Mouse (Mus musculus): ENCODE data around the gene Krtap4-13. TPM values are rescaled to one million over a fixed set of nuclear protein-coding genes. Genes with fewer than 3 reads are reported as not detected.
"Not testable (repeated sequence)": the region's sequence is repeated elsewhere in the genome, so short reads cannot be mapped to it uniquely, and the experiment has no call there.

Gene Krtap4-13
- polyA plus RNA-seq (2015; fragmentation: Nextera tagmentation; extraction: Ambion mirVana) = not detected in 2 replicates

- not testable (repeated sequence) for ATAC-seq (ENCODE audit: low FRiP score, low TSS enrichment); H3K36me3 ChIP-seq (ENCODE audit: insufficient read depth, low read length); H3K4me3 ChIP-seq (ENCODE audit: low read length); H3K27ac ChIP-seq (ENCODE audit: low read length); H3K9me3 ChIP-seq (ENCODE audit: low read length); H3K4me1 ChIP-seq (ENCODE audit: insufficient read depth, low read length); H3K27me3 ChIP-seq (ENCODE audit: insufficient read depth, low read length); H3K4me2 ChIP-seq (replicated peaks; ENCODE audit: low read depth, low read length); H3K9ac ChIP-seq (replicated peaks; ENCODE audit: low read length)
Measured at GRCm38 (mm10) chr11:99809792-99810191, at the start of gene Krtap4-13. Krtap4-13 (minus strand) TSS chr11:99809892.

- Histone ChIP-seq H3K36me3 (ENCODE audit: insufficient read depth, low read length) (no peaks in the 10 kb centered on the region), H3K27me3 (ENCODE audit: insufficient read depth, low read length) (no peaks in the 10 kb centered on the region), H3K9ac (replicated peaks; ENCODE audit: low read length) (no peak overlapping the region), H3K9me3 (ENCODE audit: low read length) (no peaks in the 10 kb centered on the region), H3K4me1 (ENCODE audit: insufficient read depth, low read length) (no peaks in the 10 kb centered on the region), H3K4me3 (ENCODE audit: low read length) (no peak overlapping the region), H3K27ac (ENCODE audit: low read length) (no peak overlapping the region), H3K4me2 (replicated peaks; ENCODE audit: low read depth, low read length) (no peak overlapping the region)
- WGBS = 78% methylated on average over 2 of the region's 2 CpGs
- no peak for ATAC-seq (ENCODE audit: low FRiP score, low TSS enrichment)
Measured at GRCm38 (mm10) chr11:99858761-99859160, 49.1 kb upstream of the Krtap4-13 start.

GRCm38 (mm10) chr11:99857617-99858016, 47.9 kb upstream of the Krtap4-13 start, which contains the start of gene Gm11568:
Gm11568 (plus strand) TSS chr11:99857917.
- Histone ChIP-seq H3K4me3 (ENCODE audit: low read length) (no peak within 1 kb of the TSS), H3K27ac (ENCODE audit: low read length) (no peak within 1 kb of the TSS), H3K4me2 (replicated peaks; ENCODE audit: low read depth, low read length) (no peak within 1 kb of the TSS), H3K9ac (replicated peaks; ENCODE audit: low read length) (no peak within 1 kb of the TSS), H3K9me3 (ENCODE audit: low read length) (no peaks in the 10 kb centered on the region), H3K36me3 (ENCODE audit: insufficient read depth, low read length) (no peaks in the 10 kb centered on the region), H3K27me3 (ENCODE audit: insufficient read depth, low read length) (no peaks in the 10 kb centered on the region), H3K4me1 (ENCODE audit: insufficient read depth, low read length) (no peaks in the 10 kb centered on the region)
- 79% methylated on average over 2 of the region's 2 CpGs for WGBS
- no peak for ATAC-seq (ENCODE audit: low FRiP score, low TSS enrichment)

- Histone ChIP-seq H3K27ac (ENCODE audit: low read length) (no peak overlapping the region), H3K9ac (replicated peaks; ENCODE audit: low read length) (no peak overlapping the region), H3K9me3 (ENCODE audit: low read length) (no peaks in the 10 kb centered on the region), H3K27me3 (ENCODE audit: insufficient read depth, low read length) (no peaks in the 10 kb centered on the region), H3K4me3 (ENCODE audit: low read length) (no peak overlapping the region), H3K36me3 (ENCODE audit: insufficient read depth, low read length) (no peaks in the 10 kb centered on the region), H3K4me1 (ENCODE audit: insufficient read depth, low read length) (no peaks in the 10 kb centered on the region), H3K4me2 (replicated peaks; ENCODE audit: low read depth, low read length) (no peak overlapping the region)
- 51% methylated on average over 3 of the region's 3 CpGs for WGBS
- no peak for ATAC-seq (ENCODE audit: low FRiP score, low TSS enrichment)
Measured at GRCm38 (mm10) chr11:99854121-99854520, 44.4 kb upstream of the Krtap4-13 start.

- no peak for ATAC-seq (ENCODE audit: low FRiP score, low TSS enrichment)
- no peak within 1 kb of the TSS for H3K9ac ChIP-seq (replicated peaks; ENCODE audit: low read length)
Measured at GRCm38 (mm10) chr11:99851508-99851907, 41.8 kb upstream of the Krtap4-13 start, which contains the start of gene Krtap4-16. Krtap4-16 (minus strand) TSS chr11:99851608.

DNA sequence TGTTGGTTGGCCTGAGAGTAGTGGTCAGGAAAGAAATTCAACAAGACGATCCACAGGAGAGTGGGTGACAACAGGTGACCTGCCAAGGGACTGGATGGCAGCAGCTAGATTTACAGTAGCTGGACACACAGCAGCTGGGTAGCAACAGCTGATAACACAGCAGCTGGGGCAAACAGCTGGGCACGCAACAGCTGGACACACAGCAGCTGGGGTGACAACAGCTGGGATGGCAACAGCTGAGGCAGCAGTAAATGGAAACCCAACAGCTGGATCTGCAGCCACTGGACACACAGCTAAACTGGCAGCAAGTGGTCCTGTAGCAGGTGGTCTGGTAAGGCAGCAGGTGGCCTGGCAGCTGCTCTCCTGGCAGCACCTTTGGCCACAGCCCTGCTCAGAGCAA, 37.1 kb upstream of the Krtap4-13 start:
- H3K4me1 ChIP-seq (ENCODE audit: insufficient read depth, low read length) = no peaks in the 10 kb centered on the region
- no peak overlapping the region for H3K9ac ChIP-seq (replicated peaks; ENCODE audit: low read length)
- no peak for ATAC-seq (ENCODE audit: low FRiP score, low TSS enrichment)
- WGBS = 75% methylated on average over 2 of the region's 2 CpGs
- H3K4me3 ChIP-seq (ENCODE audit: low read length) = no peak overlapping the region
- no peaks in the 10 kb centered on the region for H3K9me3 ChIP-seq (ENCODE audit: low read length)
- H3K36me3 ChIP-seq (ENCODE audit: insufficient read depth, low read length) = no peaks in the 10 kb centered on the region
- no peak overlapping the region for H3K4me2 ChIP-seq (replicated peaks; ENCODE audit: low read depth, low read length)
- no peaks in the 10 kb centered on the region for H3K27me3 ChIP-seq (ENCODE audit: insufficient read depth, low read length)
- H3K27ac ChIP-seq (ENCODE audit: low read length) = no peak overlapping the region

More at GRCm38 (mm10) chr11:99851508-99851907, 41.8 kb upstream of the Krtap4-13 start, which contains the start of gene Krtap4-16:
- Histone ChIP-seq H3K9me3 (ENCODE audit: low read length) (no peaks in the 10 kb centered on the region), H3K36me3 (ENCODE audit: insufficient read depth, low read length) (no peaks in the 10 kb centered on the region), H3K4me1 (ENCODE audit: insufficient read depth, low read length) (no peaks in the 10 kb centered on the region), H3K27me3 (ENCODE audit: insufficient read depth, low read length) (no peaks in the 10 kb centered on the region), H3K27ac (ENCODE audit: low read length) (no peak within 1 kb of the TSS), H3K4me2 (replicated peaks; ENCODE audit: low read depth, low read length) (no peak within 1 kb of the TSS), H3K4me3 (ENCODE audit: low read length) (no peak within 1 kb of the TSS)

DNA sequence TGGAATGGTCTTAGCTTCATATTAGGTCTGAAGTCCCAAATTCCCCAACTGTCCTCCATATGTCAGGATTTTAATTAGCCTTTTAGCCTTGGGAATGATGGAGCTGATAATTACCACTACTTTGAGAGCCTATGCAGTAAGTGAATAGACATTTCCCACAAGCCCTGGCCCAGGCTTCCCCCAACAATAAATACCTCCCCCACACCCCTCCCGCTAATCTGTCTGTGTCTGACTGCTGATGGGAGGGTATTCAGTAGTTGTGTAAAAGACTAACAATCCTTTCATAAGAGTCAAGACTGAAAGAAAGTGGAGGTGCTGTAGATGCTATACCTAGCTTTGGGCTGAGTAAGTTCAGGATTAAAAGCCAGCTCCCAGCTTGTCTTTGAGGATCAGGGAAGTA, 32.5 kb upstream of the Krtap4-13 start:
- Histone ChIP-seq H3K9ac (replicated peaks; ENCODE audit: low read length) (no peak overlapping the region), H3K27ac (ENCODE audit: low read length) (no peak overlapping the region), H3K4me3 (ENCODE audit: low read length) (no peak overlapping the region), H3K9me3 (ENCODE audit: low read length) (no peaks in the 10 kb centered on the region), H3K27me3 (ENCODE audit: insufficient read depth, low read length) (no peaks in the 10 kb centered on the region), H3K36me3 (ENCODE audit: insufficient read depth, low read length) (no peaks in the 10 kb centered on the region), H3K4me2 (replicated peaks; ENCODE audit: low read depth, low read length) (no peak overlapping the region), H3K4me1 (ENCODE audit: insufficient read depth, low read length) (no peaks in the 10 kb centered on the region)
- ATAC-seq (ENCODE audit: low FRiP score, low TSS enrichment) = no peak
- 21% methylated on average over 1 of the region's 1 CpGs for WGBS

DNA sequence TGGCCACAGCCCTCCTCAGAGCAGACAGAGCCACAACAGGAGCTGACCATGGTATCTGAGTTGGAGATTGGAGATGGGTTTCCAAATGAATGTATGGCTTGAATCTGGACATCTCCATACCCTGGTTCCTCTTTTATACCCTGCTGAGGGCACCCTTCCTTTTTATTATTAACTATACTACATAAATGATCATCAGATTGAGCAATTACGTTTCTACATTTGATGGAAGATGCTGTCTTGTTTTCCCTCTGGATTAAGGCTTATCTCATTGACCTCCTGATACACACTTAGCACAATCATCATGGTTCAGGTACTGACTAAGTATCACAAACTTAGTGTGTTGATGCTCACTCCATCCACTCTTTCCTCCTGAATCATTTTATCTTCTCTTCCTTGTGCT, 28.3 kb upstream of the Krtap4-13 start, which contains the start of gene 2300003K06Rik:
2300003K06Rik (minus strand) TSS at position 101 of the 400 bp plus-strand sequence.
- Histone ChIP-seq H3K4me2 (replicated peaks; ENCODE audit: low read depth, low read length) (no peak within 1 kb of the TSS), H3K27me3 (ENCODE audit: insufficient read depth, low read length) (no peaks in the 10 kb centered on the region), H3K4me3 (ENCODE audit: low read length) (no peak within 1 kb of the TSS), H3K36me3 (ENCODE audit: insufficient read depth, low read length) (no peaks in the 10 kb centered on the region), H3K9me3 (ENCODE audit: low read length) (no peaks in the 10 kb centered on the region), H3K4me1 (ENCODE audit: insufficient read depth, low read length) (no peaks in the 10 kb centered on the region), H3K9ac (replicated peaks; ENCODE audit: low read length) (no peak within 1 kb of the TSS), H3K27ac (ENCODE audit: low read length) (no peak within 1 kb of the TSS)
- WGBS = 86% methylated on average over 1 of the region's 1 CpGs
- no peak for ATAC-seq (ENCODE audit: low FRiP score, low TSS enrichment)

DNA sequence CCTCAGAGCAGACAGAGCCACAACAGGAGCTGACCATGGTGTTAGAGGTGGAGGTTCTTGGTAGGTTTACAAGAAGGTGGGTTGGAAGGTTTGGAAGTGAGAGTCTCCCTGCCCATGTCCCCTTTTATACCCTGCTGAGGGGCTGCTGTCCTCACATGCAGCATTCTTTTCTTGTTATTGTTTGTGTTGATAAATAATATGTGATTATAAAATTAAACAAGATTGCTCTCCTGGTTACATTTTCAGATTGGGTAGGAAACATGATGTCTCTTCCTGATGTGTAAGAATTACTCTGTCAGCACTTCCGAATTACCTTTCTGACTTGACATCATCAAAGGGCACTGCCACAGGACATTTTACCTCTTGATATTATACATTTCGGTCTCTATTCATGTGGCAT, 5.9 kb upstream of the Krtap4-13 start, which contains the start of gene Gm11564:
Gm11564 (minus strand) TSS at position 101 of the 400 bp plus-strand sequence.
- not testable (repeated sequence) for H3K27me3 ChIP-seq (ENCODE audit: insufficient read depth, low read length); H3K4me1 ChIP-seq (ENCODE audit: insufficient read depth, low read length); H3K9me3 ChIP-seq (ENCODE audit: low read length); H3K4me3 ChIP-seq (ENCODE audit: low read length); ATAC-seq (ENCODE audit: low FRiP score, low TSS enrichment); H3K27ac ChIP-seq (ENCODE audit: low read length); H3K4me2 ChIP-seq (replicated peaks; ENCODE audit: low read depth, low read length); H3K36me3 ChIP-seq (ENCODE audit: insufficient read depth, low read length); H3K9ac ChIP-seq (replicated peaks; ENCODE audit: low read length)
- WGBS = 81% methylated on average over 2 of the region's 2 CpGs

GRCm38 (mm10) chr11:99804346-99804745, 5.3 kb downstream of the Krtap4-13 start, which contains the start of gene Gm11554:
Gm11554 (minus strand) TSS chr11:99804446.
- not testable (repeated sequence) for H3K27ac ChIP-seq (ENCODE audit: low read length); H3K9me3 ChIP-seq (ENCODE audit: low read length); ATAC-seq (ENCODE audit: low FRiP score, low TSS enrichment); H3K36me3 ChIP-seq (ENCODE audit: insufficient read depth, low read length); H3K4me1 ChIP-seq (ENCODE audit: insufficient read depth, low read length); H3K9ac ChIP-seq (replicated peaks; ENCODE audit: low read length); H3K27me3 ChIP-seq (ENCODE audit: insufficient read depth, low read length); H3K4me2 ChIP-seq (replicated peaks; ENCODE audit: low read depth, low read length); H3K4me3 ChIP-seq (ENCODE audit: low read length)
- WGBS = no CpG with 5 or more reads among the region's 1 CpGs
